ENCODE assay signal across 19 mouse cellular contexts in genomic region chr6:148491849-148492248, GRCm38 (mm10).
"Had no signal": no experiment of that assay in that cellular context is flagged by ENCODE, and none has a peak within 500 bp of the region (broad histone marks: within the 10 kb centered on the region; RNA-seq: fewer than 3 reads in every experiment).

No protein-coding gene starts in this region.

- DNase-seq: liver, embryonic 13.5 days; lung, adult 18-20 months; lung, embryonic 14.5 days; lung, postnatal 10 days; lung, postnatal 4 days; midbrain, embryonic 14.5 days; retina, postnatal 1 day; right cerebral cortex, postnatal 25 days; right cerebral cortex, postnatal 4 days; spleen, adult 18-20 months; thymus, adult 2 months; thymus, postnatal 25 days had no signal

- H3K4me1 ChIP-seq: liver, embryonic 13.5 days; liver, embryonic 15.5 days; midbrain, embryonic 10.5 days; midbrain, embryonic 12.5 days; neural tube, embryonic 13.5 days; neural tube, embryonic 15.5 days had no signal

- H3K4me3 ChIP-seq: liver, embryonic 13.5 days; liver, embryonic 15.5 days; midbrain, embryonic 10.5 days; midbrain, embryonic 12.5 days; myocyte; neural tube, embryonic 13.5 days; neural tube, embryonic 15.5 days had no signal

- H3K36me3 ChIP-seq: liver, embryonic 13.5 days; liver, embryonic 15.5 days; midbrain, embryonic 10.5 days; midbrain, embryonic 12.5 days; neural tube, embryonic 13.5 days; neural tube, embryonic 15.5 days had no signal

- H3K27me3 ChIP-seq: midbrain, embryonic 12.5 days; neural tube, embryonic 13.5 days; neural tube, embryonic 15.5 days had no signal

- ATAC-seq: midbrain, embryonic 16.5 days had no signal

- H3K9me3 ChIP-seq: liver, embryonic 13.5 days; liver, embryonic 15.5 days; midbrain, embryonic 10.5 days; midbrain, embryonic 12.5 days; neural tube, embryonic 13.5 days; neural tube, embryonic 15.5 days had no signal

- H3K4me2 ChIP-seq: liver, embryonic 13.5 days; liver, embryonic 15.5 days; lung, embryonic 14.5 days; midbrain, embryonic 12.5 days; neural tube, embryonic 13.5 days; neural tube, embryonic 15.5 days had no signal

- H3K9ac ChIP-seq: liver, embryonic 13.5 days; liver, embryonic 15.5 days; lung, embryonic 14.5 days; midbrain, embryonic 12.5 days; neural tube, embryonic 13.5 days; neural tube, embryonic 15.5 days had no signal

- H3K27ac ChIP-seq: liver, embryonic 13.5 days; liver, embryonic 15.5 days; midbrain, embryonic 10.5 days; midbrain, embryonic 12.5 days; neural tube, embryonic 13.5 days; neural tube, embryonic 15.5 days had no signal
